Mouse (Mus musculus) kidney, adult 11 months (tissue): ENCODE data around the gene Hfe.
A peak's percentile ranks its signal among the peaks of the same experiment; 100 is the strongest.
"Not testable (repeated sequence)": the region's sequence is repeated elsewhere in the genome, so short reads cannot be mapped to it uniquely, and the experiment has no call there.

ENCODE experiments used
- DNase-seq: peaks from one replicate; pipeline ENCODE4 v3.0.0; 2022

The Hfe gene

DNA sequence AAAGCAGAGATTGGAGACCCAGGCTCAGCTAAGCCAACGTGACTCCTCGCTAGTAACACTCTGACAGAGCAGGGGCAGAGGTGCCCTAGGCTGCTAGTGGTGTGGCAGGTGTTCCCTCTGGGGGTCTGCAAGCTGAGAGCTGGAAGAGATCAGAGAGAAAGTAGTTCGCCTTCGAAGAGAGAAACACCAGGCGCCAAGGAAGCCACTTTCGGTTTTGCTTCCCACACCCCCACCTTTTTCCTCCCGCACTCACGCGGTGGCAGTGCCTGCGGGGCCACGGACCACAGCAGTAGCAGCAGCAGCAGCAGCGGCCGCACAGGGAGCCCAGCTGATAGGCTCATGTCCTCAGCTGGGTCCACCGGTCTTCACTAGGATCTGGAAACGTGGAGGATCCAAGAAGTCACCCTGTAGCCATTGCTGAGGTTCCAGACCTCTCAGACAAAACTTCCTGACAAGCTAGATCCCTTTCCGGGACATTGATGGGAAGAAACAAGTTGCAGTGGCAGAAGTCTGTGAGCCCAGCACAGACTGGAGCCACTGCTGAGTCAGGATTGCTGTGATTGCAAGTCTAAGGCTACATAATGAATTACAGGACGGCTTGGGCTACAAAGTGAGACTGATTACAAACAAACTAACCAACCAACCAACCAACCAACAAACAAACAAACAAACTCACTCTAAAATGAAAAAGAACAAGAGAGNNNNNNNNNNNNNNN is at the start of gene Hfe:
TSS of gene Hfe (minus strand) at position 481 of the 716 bp plus-strand sequence.
- DNase-seq: peak; percentile 42

GRCm38 (mm10) chr13:23759916-23760239 is 49.2 kb upstream of the Hfe start:
- DNase-seq: no peak

DNA sequence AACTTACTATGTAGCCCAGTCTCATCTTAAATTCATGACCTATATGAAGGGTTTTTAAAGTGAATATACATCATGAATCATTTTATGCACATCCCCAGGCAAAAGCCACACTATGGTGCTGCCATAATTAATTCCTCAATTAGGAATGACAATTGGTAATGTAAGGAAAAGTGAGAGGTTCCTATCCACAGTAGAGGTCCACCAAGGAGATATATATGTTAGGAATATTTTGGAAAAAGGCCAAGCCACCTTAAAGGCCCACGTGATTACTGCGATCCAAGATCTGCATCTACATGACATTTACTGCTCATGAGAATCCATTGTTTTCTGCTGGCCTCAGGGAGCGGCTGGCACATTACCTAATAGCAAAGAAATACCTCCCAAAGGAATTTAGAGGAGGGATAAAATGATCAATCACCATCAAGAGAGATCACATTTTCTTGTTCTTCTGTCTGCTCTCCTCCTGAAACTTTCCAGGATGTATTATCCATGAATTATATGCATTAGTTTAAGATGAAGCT is 48.7 kb upstream of the Hfe start:
- DNase-seq: no peak

DNA sequence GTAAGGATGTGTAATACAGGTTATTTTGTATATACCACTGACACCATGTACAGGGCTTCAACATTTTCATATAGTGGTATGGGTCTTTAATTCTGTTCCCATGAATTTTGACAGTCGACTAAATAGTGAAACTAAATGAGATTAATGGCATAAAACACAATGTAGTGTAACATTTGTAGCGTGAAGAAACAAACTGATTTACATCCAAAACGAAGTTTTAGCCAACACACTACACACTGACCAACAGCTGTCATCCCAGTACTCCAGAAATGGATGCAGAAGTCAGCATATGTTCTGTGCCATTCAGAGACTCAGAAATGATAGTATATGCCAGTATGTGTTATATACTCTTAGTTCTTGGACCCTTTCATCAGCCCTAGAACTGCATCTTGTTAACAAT is 47.3 kb upstream of the Hfe start:
- DNase-seq: no peak

DNA sequence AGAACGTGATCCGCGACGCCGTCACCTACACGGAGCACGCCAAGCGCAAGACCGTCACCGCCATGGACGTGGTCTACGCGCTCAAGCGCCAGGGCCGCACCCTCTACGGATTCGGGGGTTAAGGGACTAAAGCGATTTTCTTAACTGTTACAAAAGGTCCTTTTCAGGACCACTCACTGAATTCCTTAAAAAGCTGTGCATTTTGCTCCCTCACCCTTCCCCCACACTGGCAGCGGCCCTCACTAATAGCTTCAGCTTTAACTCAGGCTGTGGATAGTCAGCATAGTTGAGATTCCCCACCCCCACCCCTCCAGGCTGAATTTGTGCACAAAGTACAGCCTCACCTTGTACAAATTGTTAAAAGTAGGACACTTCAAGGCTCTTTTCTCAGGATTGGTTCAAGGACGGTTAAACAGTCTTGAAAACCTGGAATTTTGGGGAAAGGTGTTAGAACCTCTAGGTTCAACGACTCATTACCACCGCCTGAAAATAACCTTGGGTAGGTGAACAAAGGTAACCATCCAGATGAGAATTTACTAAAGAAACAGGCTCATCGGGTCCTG is 46.6 kb upstream of the Hfe start:
- DNase-seq: no peak

DNA sequence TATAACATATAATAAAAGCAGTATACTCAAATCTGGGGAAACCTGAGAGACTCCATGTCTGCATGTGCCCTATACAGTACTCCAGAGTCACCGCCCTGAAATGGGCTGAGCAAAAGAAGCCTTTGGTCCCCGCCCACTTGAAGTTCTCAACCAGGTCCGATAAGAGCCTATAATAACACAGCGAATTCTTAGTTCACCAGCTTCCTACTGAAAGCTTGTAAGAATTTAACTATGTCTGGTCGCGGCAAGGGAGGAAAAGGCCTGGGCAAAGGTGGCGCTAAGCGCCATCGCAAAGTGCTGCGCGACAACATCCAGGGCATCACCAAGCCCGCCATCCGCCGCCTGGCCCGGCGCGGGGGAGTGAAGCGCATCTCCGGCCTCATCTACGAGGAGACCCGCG is 46.1 kb upstream of the Hfe start, which contains the start of gene Hist1h4b:
TSS of gene Hist1h4b (plus strand) at position 224 of the 400 bp plus-strand sequence.
- DNase-seq: peak; percentile 89

DNA sequence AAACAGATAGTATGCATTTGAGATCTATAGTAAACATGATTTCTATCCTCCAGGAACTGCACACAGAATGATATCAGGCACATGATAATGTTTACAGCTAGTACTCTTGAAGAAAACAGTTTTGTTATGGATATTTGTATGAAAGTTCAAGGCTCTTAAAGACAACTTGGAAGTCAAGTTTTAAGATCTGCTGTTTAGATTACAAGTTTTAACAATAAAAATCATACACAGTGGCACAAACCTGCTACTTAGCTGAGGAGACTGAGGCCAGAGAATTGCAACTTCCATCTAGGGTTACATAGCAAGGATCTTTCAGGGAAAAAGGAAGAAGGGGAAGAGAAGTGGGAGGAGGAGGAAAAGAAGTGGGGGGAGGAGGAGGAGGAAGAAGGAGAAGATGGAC is 44.3 kb upstream of the Hfe start:
- no peak for DNase-seq

GRCm38 (mm10) chr13:23753314-23754078 is 42.8 kb upstream of the Hfe start:
- DNase-seq: no peak

- no peak for DNase-seq
Measured at GRCm38 (mm10) chr13:23752742-23753172, 42.1 kb upstream of the Hfe start.

DNA sequence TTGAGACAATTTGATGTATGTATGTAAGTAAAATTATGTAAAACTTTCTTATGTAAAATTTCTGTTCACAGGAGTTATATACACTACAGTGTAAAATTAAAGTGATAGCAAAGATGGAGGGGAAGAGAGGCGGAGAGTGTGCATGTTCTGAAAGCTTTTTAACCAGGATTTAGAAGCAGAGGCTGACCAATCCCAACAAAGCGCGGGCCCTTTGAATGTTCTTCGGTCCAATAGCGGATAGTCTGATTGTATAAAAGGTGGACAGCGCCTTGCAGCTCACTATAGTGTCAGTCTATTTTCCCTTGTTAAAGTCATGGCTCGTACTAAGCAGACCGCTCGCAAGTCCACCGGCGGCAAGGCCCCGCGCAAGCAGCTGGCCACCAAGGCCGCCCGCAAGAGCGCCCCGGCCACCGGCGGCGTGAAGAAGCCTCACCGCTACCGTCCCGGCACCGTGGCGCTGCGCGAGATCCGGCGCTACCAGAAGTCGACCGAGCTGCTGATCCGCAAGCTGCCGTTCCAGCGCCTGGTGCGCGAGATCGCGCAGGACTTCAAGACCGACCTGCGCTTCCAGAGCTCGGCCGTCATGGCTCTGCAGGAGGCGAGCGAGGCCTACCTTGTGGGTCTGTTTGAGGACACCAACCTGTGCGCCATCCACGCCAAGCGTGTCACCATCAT is 41.5 kb upstream of the Hfe start, which contains the start of gene Hist1h3b:
TSS of gene Hist1h3b (plus strand) at position 201 of the 675 bp plus-strand sequence.
- DNase-seq: peak; percentile 67

DNA sequence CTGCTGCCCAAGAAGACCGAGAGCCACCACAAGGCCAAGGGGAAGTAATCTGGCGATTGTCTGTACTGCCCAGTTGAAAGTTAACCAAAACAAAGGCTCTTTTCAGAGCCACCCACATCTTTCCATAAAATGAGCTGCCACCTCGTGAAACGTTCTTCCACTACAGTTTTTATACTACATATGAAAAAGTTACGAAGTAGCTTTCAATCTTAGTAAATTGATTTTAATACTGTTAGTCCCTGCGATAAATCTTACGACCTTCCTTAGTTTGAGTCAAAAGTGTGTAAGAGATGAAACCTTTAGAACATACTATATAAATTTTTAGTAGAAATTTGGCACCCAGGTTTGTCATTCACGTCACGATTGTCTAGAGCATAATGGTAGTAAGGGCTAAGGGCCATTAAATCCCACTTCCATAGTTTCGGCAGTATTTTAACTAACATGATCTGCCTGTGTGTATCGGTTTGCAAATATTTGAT is 40.9 kb upstream of the Hfe start:
- DNase-seq: no peak

DNA sequence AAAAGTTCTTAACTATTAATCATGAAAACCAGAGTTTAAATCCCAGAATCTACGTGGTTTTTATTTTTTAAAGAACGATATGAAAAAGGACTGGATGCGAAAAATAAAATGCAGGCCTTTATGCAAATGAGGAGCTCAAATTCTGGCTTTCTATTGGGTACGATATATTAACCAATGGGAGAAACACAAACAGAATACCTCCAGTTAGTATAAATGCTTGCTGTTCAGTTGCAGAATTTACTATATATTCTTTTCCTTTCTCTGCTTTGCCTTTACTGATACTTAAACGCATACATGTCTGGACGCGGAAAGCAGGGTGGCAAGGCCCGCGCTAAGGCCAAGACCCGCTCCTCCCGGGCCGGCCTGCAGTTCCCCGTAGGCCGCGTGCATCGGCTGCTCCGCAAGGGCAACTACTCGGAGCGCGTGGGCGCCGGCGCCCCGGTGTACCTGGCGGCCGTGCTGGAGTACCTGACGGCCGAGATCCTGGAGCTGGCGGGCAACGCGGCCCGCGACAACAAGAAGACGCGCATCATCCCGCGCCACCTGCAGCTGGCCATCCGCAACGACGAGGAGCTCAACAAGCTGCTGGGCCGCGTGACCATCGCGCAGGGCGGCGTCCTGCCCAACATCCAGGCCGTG is 40.3 kb upstream of the Hfe start, which contains the start of gene Hist1h2ab:
TSS of gene Hist1h2ab (plus strand) at position 288 of the 639 bp plus-strand sequence.
- DNase-seq: not testable (repeated sequence)

- no peak for DNase-seq
Measured at GRCm38 (mm10) chr13:23749563-23750121, 39.0 kb upstream of the Hfe start.

DNA sequence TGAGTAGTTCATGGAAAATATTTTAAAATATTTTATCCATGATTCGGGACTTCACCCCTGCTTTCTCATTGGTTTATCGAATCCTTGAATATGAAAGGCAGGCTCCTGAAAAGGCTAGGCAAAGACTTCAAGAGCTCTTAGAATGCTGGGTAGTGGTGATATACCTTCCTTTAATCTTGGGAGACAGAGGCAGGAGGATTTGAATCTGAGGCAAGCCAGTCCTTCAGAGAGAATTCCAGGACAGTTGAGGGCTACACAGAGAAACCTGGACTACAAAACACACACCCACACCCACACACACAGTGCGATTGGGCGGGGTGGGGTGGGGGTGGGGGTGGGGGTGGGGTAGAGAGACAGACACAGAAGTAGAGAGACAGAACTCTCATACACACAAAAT is 37.2 kb upstream of the Hfe start:
- no peak for DNase-seq

GRCm38 (mm10) chr13:23747081-23747891 is 36.6 kb upstream of the Hfe start:
- DNase-seq: no peak

GRCm38 (mm10) chr13:23746201-23747080 is 35.8 kb upstream of the Hfe start, which contains the start of gene Hist1h2bb:
Gene Hist1h2bb (plus strand): TSS chr13:23746734.
- peak; percentile 58 for DNase-seq

GRCm38 (mm10) chr13:23745381-23746161 is 34.9 kb upstream of the Hfe start, which contains the start of gene Hist1h3c:
Gene Hist1h3c (minus strand): TSS chr13:23745602.
- DNase-seq: peak; percentile 69

DNA sequence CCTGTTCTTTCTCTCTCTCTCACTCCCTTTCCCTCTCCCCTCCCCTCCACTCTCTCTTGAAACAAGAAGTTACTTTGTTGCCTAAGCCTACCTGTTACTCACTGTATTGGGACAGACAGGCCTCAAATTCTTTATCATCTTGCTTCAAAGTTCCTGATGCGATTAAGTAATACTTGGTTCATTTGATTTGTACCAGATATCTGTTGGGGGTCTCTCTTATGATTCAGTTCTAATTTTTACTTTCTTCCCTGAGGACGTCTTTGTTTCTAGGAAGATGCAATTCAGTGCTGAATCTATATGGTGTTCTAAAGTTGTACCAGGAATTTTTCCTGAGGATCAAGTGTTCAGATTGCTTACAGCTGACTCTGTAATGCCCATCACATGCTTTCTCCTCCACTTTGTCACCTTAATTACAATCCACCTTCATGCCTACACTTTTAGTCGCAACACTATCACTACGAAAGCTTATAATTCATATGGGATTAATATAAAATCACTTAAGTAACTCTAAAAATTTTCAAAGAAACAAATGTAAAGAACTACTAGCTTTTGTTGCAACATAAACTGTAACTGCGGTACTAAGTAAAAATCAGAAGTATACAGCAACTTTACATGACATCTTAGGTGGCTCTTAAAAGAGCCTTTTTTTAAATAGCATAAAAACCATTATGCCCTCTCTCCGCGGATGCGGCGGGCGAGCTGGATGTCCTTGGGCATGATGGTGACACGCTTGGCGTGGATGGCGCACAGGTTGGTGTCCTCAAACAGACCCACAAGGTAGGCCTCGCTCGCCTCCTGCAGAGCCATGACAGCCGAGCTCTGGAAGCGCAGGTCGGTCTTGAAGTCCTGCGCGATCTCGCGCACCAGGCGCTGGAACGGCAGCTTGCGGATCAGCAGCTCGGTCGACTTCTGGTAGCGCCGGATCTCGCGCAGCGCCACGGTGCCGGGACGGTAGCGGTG is 34.0 kb upstream of the Hfe start:
- no peak for DNase-seq
